Mouse (Mus musculus) spleen, adult 2 months (tissue): ENCODE results near the gene Supt6. TPM values are rescaled to one million over a fixed set of nuclear protein-coding genes. Genes with fewer than 3 reads are reported as not detected.

Experiments
- DNase-seq, 2 experiments: peaks; one replicate each; pipeline versions ENCODE4 v3.0.0 to v3.0.0-alpha.2; 2012 to 2021; ENCODE audit warnings: low spot score in 2 of 2, low read depth in 1 of 2
- H3K27ac ChIP-seq: fragments of 200-500 bp; 2 replicates; pipeline ENCODE4 v1.5.1; 2012; ENCODE audit warnings: low read length, inconsistent platforms; ENCODE audit not compliant: insufficient read depth
- H3K27me3 ChIP-seq: fragments of 200-500 bp; 2 replicates; pipeline ENCODE4 v1.6.1; 2012; ENCODE audit warnings: mild to moderate bottlenecking, moderate library complexity, low read length, inconsistent platforms; ENCODE audit not compliant: control insufficient read depth, insufficient read depth
- H3K36me3 ChIP-seq: fragments of 200-500 bp; 2 replicates; pipeline ENCODE4 v1.6.1; 2012; ENCODE audit warnings: mild to moderate bottlenecking, low read length, inconsistent platforms; ENCODE audit not compliant: control insufficient read depth, insufficient read depth
- H3K4me1 ChIP-seq: fragments of 200-500 bp; 2 replicates; pipeline ENCODE4 v1.6.1; 2011; ENCODE audit warnings: inconsistent platforms; ENCODE audit not compliant: control insufficient read depth, insufficient read depth, insufficient read length
- H3K4me3 ChIP-seq: fragments of 200-500 bp; 2 replicates; pipeline ENCODE4 v1.5.1; 2011; ENCODE audit warnings: mild to moderate bottlenecking, inconsistent platforms; ENCODE audit not compliant: insufficient read depth, insufficient read length; ENCODE audit errors: extremely low read depth
- CTCF ChIP-seq: fragments of 200-500 bp; IDR thresholded peaks from 2 replicates; pipeline ENCODE4 v1.5.1; 2011; ENCODE audit warnings: mild to moderate bottlenecking, inconsistent platforms; ENCODE audit not compliant: insufficient read depth, insufficient read length, insufficient replicate concordance; ENCODE audit errors: extremely low read depth
- POLR2A ChIP-seq: fragments of 200-500 bp; IDR thresholded peaks from 2 replicates; pipeline ENCODE4 v1.6.1; 2011; ENCODE audit warnings: low read depth, low read length, inconsistent platforms
- WGBS: fragments of 180-500 bp; shearing (Covaris S2); methylation state at CpG from one replicate; pipeline ENCODE4 v1.1.7; 2018; 5-methylcytosine and 5-hydroxymethylcytosine counted together
- polyA plus RNA-seq: library from polyadenylated mRNA; depleted of rRNA; stranded (reverse); fragments of >200 nt; gene quantifications from 2 replicates; pipeline ENCODE4 v1.2.3, GENCODE M21; 2012

Supt6 gene
- polyA plus RNA-seq, 1 experiment = 20.2 TPM

DNA sequence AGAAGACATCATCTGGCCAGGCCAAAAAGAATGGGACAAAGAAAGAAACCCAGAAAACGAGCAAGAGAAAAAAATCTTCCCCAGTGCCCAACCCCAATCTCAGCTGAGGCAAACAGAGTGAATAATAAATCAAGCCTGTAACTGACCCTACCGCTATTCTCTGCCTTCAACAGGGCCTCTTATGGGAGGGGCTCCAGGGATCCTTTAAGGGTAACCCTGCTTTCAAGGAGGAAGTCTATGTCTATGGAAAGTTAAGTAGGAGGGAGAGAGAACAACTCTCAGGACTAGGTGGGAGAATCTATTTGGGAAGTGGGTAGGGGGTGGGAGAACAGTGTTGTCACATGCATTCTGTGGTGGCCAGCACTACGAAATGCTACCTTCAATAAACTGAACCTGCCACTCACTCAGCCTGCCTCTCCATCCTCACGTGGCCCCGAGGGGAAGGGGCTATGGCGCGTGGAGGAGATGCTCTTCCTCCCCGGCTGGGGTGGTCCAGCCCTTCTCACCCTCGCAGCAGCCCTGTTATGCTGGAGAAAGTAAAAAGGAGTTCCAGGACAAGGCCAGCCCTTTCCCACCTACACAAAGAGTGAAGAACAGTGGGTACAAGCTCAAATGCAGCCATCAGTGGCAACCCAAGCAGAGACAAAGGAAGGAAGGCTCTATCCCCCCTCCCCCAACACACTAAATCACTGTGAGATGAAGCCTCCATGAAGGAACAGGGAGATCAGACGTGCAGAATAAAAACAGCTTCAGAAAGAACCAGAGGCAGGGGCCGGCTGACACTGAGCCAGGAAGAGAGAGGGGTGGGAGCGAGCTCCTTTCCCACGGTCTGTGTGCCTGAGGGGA, 40.2 kb downstream of the Supt6 start:
- 87% methylated on average over 13 of the region's 13 CpGs for WGBS
- no peak for DNase-seq
- Histone ChIP-seq H3K4me3 (no peak overlapping the region), H3K4me1 (no peaks in the 10 kb centered on the region), H3K36me3 (peaks cover 43% of the 10 kb centered on the region), H3K27ac (no peak overlapping the region), H3K27me3 (no peaks in the 10 kb centered on the region)
- TF ChIP-seq CTCF = no peak
- no peak for TF ChIP-seq POLR2A

DNA sequence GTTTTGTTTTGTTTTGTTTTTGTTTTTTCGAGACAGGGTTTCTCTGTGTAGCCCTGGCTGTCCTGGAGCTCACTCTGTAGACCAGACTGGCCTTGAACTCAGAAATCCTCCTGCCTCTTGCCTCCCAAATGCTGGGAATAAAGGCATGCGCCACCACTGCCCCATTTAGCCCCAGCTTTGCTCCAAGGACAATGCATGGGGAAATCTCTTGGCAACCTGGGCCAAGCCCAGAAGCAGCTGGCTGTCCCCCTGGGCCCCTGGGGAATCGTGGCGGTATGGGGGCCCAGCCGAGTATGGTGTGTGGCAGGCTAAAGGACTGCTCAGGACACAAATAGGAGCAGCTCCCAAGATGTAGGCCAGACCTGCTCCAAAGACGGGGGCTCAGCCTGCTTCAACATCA, 41.5 kb downstream of the Supt6 start:
- DNase-seq = no peak
- H3K4me3 ChIP-seq = no peak overlapping the region
- H3K36me3 ChIP-seq = peaks cover 36% of the 10 kb centered on the region
- WGBS = 73% methylated on average over 6 of the region's 6 CpGs
- no peak for TF ChIP-seq POLR2A
- TF ChIP-seq CTCF = no peak
- no peaks in the 10 kb centered on the region for H3K4me1 ChIP-seq
- H3K27me3 ChIP-seq = no peaks in the 10 kb centered on the region
- no peak overlapping the region for H3K27ac ChIP-seq

DNA sequence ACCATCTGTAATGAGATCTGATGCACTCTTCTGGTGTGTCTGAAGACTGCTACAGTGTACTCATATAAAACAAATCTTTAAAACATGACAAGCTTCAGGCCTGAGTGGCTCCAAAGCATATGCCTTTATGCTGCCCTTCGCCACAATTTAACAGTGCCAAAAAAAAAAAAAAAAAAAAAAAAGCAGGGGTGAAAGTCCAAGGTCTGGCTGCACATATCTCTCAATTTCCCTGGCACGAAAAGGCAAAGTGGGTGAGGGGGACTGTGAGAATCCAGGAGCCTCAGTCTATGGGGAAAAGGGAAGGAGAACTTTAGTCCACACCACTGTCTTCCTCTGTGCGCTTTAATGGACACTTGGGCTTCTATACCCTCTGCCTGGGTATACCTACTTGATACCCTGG, 43.4 kb downstream of the Supt6 start:
- DNase-seq = no peak
- TF ChIP-seq POLR2A (no peak), CTCF (no peak)
- Histone ChIP-seq H3K36me3 (peaks cover 18% of the 10 kb centered on the region), H3K27me3 (no peaks in the 10 kb centered on the region), H3K4me1 (no peaks in the 10 kb centered on the region), H3K4me3 (no peak overlapping the region), H3K27ac (no peak overlapping the region)
- WGBS = 87% methylated on average over 3 of the region's 3 CpGs

DNA sequence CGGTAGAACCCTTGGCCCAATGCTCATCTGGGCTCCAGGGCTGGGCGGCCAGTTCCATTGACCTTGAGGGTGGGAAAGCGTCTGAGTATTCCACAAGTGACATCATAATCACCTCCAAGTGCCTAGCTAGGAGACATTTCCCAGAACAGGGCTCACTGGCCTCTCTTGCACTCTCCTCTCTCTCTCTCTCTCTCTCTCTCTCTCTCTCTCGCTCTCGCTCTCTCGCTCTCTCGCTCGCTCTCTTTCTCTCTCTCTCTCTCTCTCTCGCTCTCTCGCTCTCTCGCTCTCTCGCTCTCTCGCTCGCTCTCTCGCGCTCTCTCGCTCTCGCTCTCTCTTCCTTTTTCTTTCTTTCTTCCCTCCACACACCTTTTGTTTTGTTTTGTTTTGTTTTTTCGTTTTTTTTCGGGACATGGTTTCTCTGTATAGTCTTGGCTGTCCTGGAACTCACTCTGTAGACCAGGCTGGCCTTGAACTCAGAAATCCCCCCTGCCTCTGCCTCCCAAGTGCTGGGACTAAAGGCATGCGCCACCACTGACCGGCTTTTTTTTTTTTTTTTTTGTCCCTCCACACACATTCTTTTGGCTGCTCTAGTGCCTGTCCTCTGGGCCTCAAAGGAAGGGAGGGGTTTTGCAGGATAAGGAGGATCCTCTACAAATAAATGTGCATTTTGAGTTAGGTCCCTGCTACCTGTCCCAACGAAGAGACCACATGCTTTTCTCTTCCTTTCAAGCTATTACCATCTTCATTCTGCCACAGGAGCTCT, 50.5 kb downstream of the Supt6 start:
- peak overlapping the region; percentile 55 for H3K4me3 ChIP-seq
- WGBS = 76% methylated on average over 23 of the region's 23 CpGs
- peak overlapping the region; percentile 28; the same call in 1 of the 2 replicates for H3K27ac ChIP-seq
- H3K36me3 ChIP-seq = no peaks in the 10 kb centered on the region
- H3K4me1 ChIP-seq = peaks cover 4% of the 10 kb centered on the region; the same call in 1 of the 2 replicates
- DNase-seq = no peak
- no peaks in the 10 kb centered on the region for H3K27me3 ChIP-seq
- TF ChIP-seq POLR2A (no peak), CTCF (no peak)

DNA sequence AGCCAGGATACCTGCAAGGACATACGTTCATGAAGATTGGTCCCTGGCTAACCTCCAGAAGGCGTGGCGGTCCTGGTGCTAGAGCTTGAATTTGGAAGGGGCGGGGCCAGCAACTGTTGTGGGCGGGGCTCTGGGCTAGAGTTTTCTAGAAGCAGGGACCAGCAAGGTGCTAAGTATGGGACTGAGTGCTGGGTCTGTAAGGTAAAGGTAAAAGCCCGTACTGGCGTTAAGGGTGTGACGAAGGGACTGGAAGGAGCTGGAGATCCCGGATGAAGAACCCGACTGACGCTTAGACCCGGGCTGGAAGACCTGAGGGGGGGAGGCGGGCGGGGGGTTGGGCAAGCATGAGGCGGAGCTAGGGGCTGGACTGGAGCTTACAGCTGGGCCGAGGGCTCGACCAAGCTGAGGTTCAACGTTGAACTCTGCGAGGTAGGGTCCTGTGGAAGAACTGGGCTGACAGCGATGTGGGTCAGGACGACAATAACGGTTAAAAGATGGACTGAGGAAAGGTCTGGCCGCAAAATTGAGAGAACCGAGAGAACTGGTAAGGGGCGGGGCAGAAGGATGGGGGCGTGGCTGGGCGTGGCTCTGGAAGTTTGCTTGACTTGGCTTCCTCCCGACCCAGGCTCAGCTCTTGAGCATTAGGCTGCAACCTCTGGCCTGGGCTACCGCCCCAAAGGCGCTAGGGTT, 51.2 kb downstream of the Supt6 start:
- Histone ChIP-seq H3K36me3 (no peaks in the 10 kb centered on the region), H3K27ac (peak overlapping the region; percentile 28; the same call in 1 of the 2 replicates)

DNA sequence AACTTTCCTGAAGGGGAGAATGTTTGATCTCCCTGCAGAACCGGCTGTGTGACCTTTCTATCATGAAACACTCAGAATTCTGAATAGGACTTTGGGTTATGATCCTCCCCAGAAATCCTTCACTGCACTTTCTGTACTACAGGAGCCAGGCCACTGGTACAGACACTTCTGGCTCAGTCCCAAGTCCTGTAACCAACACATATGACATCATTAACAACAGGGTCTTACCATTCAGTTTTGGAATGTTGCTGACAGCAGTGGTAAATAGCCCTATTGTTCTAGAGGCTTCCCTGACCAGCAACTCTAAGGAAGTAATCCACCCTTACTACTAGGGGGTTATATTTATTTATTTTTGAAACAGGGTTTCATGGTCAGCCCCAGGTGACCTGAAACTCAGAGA, 52.7 kb downstream of the Supt6 start, which contains the start of gene Proca1:
Gene Proca1 (plus strand): TSS at position 280 of the 400 bp plus-strand sequence.
- Histone ChIP-seq H3K27me3 (peaks cover 17% of the 10 kb centered on the region), H3K4me3 (no peak within 1 kb of the TSS), H3K36me3 (no peaks in the 10 kb centered on the region), H3K4me1 (peaks cover 12% of the 10 kb centered on the region), H3K27ac (no peak within 1 kb of the TSS)
- DNase-seq = no peak
- no peak for TF ChIP-seq CTCF
- no peak for TF ChIP-seq POLR2A
- 64% methylated on average over 1 of the region's 1 CpGs for WGBS

More for the DNA sequence above, 51.2 kb downstream of the Supt6 start:
- 3% methylated on average over 29 of the region's 30 CpGs for WGBS
- H3K4me3 ChIP-seq = peak overlapping the region; percentile 55
- H3K4me1 ChIP-seq = peaks cover 4% of the 10 kb centered on the region; the same call in 1 of the 2 replicates
- peak in 1 of 2 experiments; percentile 66 for DNase-seq
- H3K27me3 ChIP-seq = 0 out of 2 replicates have a peak, but pooled peaks cover 2% of the 10 kb centered on the region
- TF ChIP-seq CTCF (no peak), POLR2A (no peak)
